Mouse (Mus musculus) limb, embryonic 15.5 days (tissue): ENCODE measurements around the gene Rai14. TPM values are rescaled to one million over a fixed set of nuclear protein-coding genes. Genes with fewer than 3 reads are reported as not detected.

Experiments used
- ATAC-seq: fragments of 200-750 bp; cut with Nextera tagmentation; 2 replicates; pipeline ENCODE4 v1.8.0; 2017; ENCODE audit warnings: low read depth, moderate TSS enrichment; ENCODE audit not compliant: insufficient number of reproducible peaks, low FRiP score, low TSS enrichment
- H3K27ac ChIP-seq: fragments of 300-500 bp; sonication (generic); 2 replicates; pipeline ENCODE4 v1.5.1; 2015; ENCODE audit warnings: moderate library complexity, mild to moderate bottlenecking, inconsistent platforms
- H3K27me3 ChIP-seq: fragments of 300-500 bp; sonication (generic); 2 replicates; pipeline ENCODE4 v1.6.1; 2015; ENCODE audit warnings: inconsistent platforms
- H3K36me3 ChIP-seq: fragments of 300-500 bp; sonication (generic); 2 replicates; pipeline ENCODE4 v1.6.1; 2015; ENCODE audit warnings: inconsistent platforms
- H3K4me1 ChIP-seq: fragments of 300-500 bp; sonication (generic); 2 replicates; pipeline ENCODE4 v1.6.1; 2015; ENCODE audit warnings: inconsistent platforms
- H3K4me2 ChIP-seq: fragments of 300-500 bp; sonication (generic); 2 replicates; pipeline ENCODE4 v1.6.1; 2015; ENCODE audit warnings: mild to moderate bottlenecking, inconsistent platforms
- H3K4me3 ChIP-seq: fragments of 300-500 bp; sonication (generic); 2 replicates; pipeline ENCODE4 v1.5.1; 2015; ENCODE audit warnings: mild to moderate bottlenecking, inconsistent platforms
- H3K9ac ChIP-seq: fragments of 300-500 bp; sonication (generic); 2 replicates; pipeline ENCODE4 v1.6.1; 2015; ENCODE audit warnings: inconsistent platforms
- H3K9me3 ChIP-seq: fragments of 300-500 bp; sonication (generic); 2 replicates; pipeline ENCODE4 v1.6.1; 2016; ENCODE audit warnings: inconsistent platforms
- WGBS: fragments of 180-500 bp; shearing (Covaris S2); methylation state at CpG from one replicate; pipeline ENCODE4 v1.1.7; 2015; 5-methylcytosine and 5-hydroxymethylcytosine counted together
- polyA plus RNA-seq: library from polyadenylated mRNA; unstranded; fragments of >200 nt; fragmentation: Nextera tagmentation; extraction: Ambion mirVana; gene quantifications from 2 replicates; pipeline ENCODE4 v1.2.1, GENCODE M21; 2015

Rai14 gene
- polyA plus RNA-seq, 1 experiment from 2014 or later, result 56.9 TPM

GRCm38 (mm10) chr15:10628131-10628979 is 86.1 kb downstream of the Rai14 start:
- H3K27ac ChIP-seq, result peak overlapping the region; percentile 86
- H3K27me3 ChIP-seq, result no peaks in the 10 kb centered on the region
- H3K4me3 ChIP-seq, result no peak overlapping the region
- H3K9ac ChIP-seq, result no peak overlapping the region
- H3K9me3 ChIP-seq, result no peaks in the 10 kb centered on the region
- ATAC-seq, result peak; percentile 77; the same call in 1 of the 2 replicates
- 19% methylated on average over 16 of the region's 16 CpGs for WGBS
- H3K4me2 ChIP-seq, result no peak overlapping the region; the same call in none of the 2 replicates
- H3K36me3 ChIP-seq, result peaks cover 11% of the 10 kb centered on the region; the same call in 1 of the 2 replicates
- peaks cover 56% of the 10 kb centered on the region for H3K4me1 ChIP-seq

- Histone ChIP-seq H3K36me3 (0 out of 2 replicates have a peak, but pooled peaks cover 6% of the 10 kb centered on the region), H3K4me1 (peaks cover 69% of the 10 kb centered on the region), H3K9me3 (no peaks in the 10 kb centered on the region), H3K27me3 (no peaks in the 10 kb centered on the region), H3K27ac (no peak overlapping the region), H3K9ac (no peak overlapping the region), H3K4me2 (no peak overlapping the region), H3K4me3 (no peak overlapping the region)
- 48% methylated on average over 10 of the region's 10 CpGs for WGBS
- no peak for ATAC-seq
These were observed 90.7 kb downstream of the Rai14 start for GRCm38 (mm10) chr15:10623571-10624227.

GRCm38 (mm10) chr15:10621194-10621593 is 93.2 kb downstream of the Rai14 start:
- 70% methylated on average over 8 of the region's 8 CpGs for WGBS
- Histone ChIP-seq H3K4me3 (no peak overlapping the region), H3K9me3 (no peaks in the 10 kb centered on the region), H3K4me2 (no peak overlapping the region), H3K4me1 (peaks cover 51% of the 10 kb centered on the region), H3K9ac (no peak overlapping the region), H3K36me3 (peaks cover 11% of the 10 kb centered on the region; the same call in 1 of the 2 replicates), H3K27me3 (no peaks in the 10 kb centered on the region), H3K27ac (peak overlapping the region; percentile 84)
- 0 out of 2 replicates have a peak, but pooled peaks have one; percentile 31 for ATAC-seq

DNA sequence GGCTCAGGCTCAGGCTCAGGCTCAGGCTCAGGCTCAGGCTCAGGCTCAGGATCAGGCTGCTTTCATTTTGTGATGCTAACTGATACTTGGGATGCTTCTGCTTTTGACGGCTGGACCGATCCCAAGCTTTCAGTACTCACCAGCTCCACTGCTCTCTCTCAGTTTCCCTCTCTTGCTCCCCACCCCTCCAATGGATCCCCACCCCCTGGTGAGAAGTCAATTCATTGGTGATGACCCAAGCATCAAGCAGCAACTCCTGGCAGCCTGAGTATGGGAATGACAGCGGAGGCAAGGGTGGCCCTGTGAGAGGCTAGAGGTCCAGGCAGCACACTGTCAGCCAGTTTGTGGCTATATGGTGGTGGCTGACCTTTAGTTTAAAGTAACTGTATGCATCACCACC is 94.7 kb downstream of the Rai14 start:
- no peak overlapping the region for H3K4me3 ChIP-seq
- no peaks in the 10 kb centered on the region for H3K9me3 ChIP-seq
- peaks cover 11% of the 10 kb centered on the region; the same call in 1 of the 2 replicates for H3K36me3 ChIP-seq
- no peak overlapping the region for H3K4me2 ChIP-seq
- no peaks in the 10 kb centered on the region for H3K27me3 ChIP-seq
- ATAC-seq, result no peak
- peak overlapping the region; percentile 84; the same call in 1 of the 2 replicates for H3K27ac ChIP-seq
- H3K4me1 ChIP-seq, result peaks cover 51% of the 10 kb centered on the region
- WGBS, result 94% methylated on average over 3 of the region's 3 CpGs
- H3K9ac ChIP-seq, result no peak overlapping the region

DNA sequence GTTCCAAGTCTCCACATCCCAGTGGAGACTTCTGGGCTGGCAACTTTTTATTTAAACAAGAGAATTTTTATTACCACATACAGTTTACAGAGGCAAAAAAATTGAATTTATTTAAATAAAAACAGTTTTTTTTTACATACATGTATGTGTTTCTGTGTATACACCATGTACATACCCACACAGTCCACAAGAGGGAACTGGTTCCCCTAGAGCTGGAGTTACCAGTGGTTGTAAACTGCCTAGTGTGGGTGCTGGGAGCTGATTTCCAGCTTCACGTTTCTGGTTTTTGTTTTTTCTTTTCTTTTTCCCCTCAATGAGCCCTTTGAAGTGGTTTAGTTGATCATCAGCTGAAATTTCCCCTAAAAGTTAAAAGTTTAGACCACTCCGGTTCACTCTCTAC is 96.1 kb downstream of the Rai14 start:
- no peak overlapping the region for H3K27ac ChIP-seq
- ATAC-seq, result no peak
- no peak overlapping the region for H3K4me3 ChIP-seq
- WGBS, result 93% methylated on average over 2 of the region's 2 CpGs
- H3K4me2 ChIP-seq, result no peak overlapping the region
- H3K9me3 ChIP-seq, result no peaks in the 10 kb centered on the region
- no peak overlapping the region for H3K9ac ChIP-seq
- H3K27me3 ChIP-seq, result no peaks in the 10 kb centered on the region
- peaks cover 49% of the 10 kb centered on the region for H3K4me1 ChIP-seq
- H3K36me3 ChIP-seq, result peaks cover 11% of the 10 kb centered on the region; the same call in 1 of the 2 replicates

DNA sequence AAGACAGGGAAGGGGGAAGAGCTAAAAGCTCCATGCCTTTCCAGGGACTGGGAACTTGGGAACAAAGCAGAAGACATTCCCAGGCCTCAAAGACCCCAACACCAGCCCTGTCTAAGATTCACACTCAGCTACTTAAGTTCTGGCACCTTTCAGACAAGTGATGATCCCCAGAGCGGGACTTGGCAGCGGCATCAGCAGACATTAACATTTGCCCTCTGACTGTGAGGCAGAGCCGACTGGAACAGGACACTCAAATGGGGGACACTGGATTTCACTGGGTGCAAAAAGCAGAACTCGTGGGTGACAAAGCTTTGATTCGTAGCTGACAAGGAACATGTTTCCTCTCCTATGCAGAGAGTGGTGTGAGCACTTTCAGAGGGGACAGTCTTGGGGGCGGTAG is 98.4 kb downstream of the Rai14 start:
- Histone ChIP-seq H3K4me2 (no peak overlapping the region), H3K9me3 (no peaks in the 10 kb centered on the region), H3K9ac (no peak overlapping the region), H3K27ac (peak overlapping the region; percentile 84), H3K36me3 (peaks cover 12% of the 10 kb centered on the region; the same call in 1 of the 2 replicates), H3K27me3 (no peaks in the 10 kb centered on the region), H3K4me3 (no peak overlapping the region), H3K4me1 (peaks cover 30% of the 10 kb centered on the region)
- ATAC-seq, result no peak
- WGBS, result 59% methylated on average over 6 of the region's 6 CpGs

- H3K4me1 ChIP-seq, result peaks cover 18% of the 10 kb centered on the region
- H3K9ac ChIP-seq, result no peak overlapping the region
- H3K4me3 ChIP-seq, result no peak overlapping the region
- H3K27ac ChIP-seq, result no peak overlapping the region
- H3K9me3 ChIP-seq, result no peaks in the 10 kb centered on the region
- H3K4me2 ChIP-seq, result no peak overlapping the region
- no peaks in the 10 kb centered on the region for H3K27me3 ChIP-seq
- WGBS, result 82% methylated on average over 9 of the region's 9 CpGs
- no peak for ATAC-seq
- H3K36me3 ChIP-seq, result peaks cover 14% of the 10 kb centered on the region
These were observed 103.4 kb downstream of the Rai14 start for GRCm38 (mm10) chr15:10611040-10611439.

- Histone ChIP-seq H3K4me3 (no peak overlapping the region), H3K4me2 (no peak overlapping the region), H3K27me3 (no peaks in the 10 kb centered on the region), H3K4me1 (peaks cover 8% of the 10 kb centered on the region), H3K27ac (peak overlapping the region; percentile 76), H3K36me3 (peaks cover 33% of the 10 kb centered on the region), H3K9ac (no peak overlapping the region), H3K9me3 (no peaks in the 10 kb centered on the region)
- 57% methylated on average over 4 of the region's 4 CpGs for WGBS
- no peak for ATAC-seq
These were observed 105.3 kb downstream of the Rai14 start for GRCm38 (mm10) chr15:10609107-10609506.

GRCm38 (mm10) chr15:10608508-10609098 is 105.8 kb downstream of the Rai14 start:
- Histone ChIP-seq H3K27ac (peak overlapping the region; percentile 76), H3K4me1 (peaks cover 8% of the 10 kb centered on the region), H3K27me3 (no peaks in the 10 kb centered on the region), H3K36me3 (peaks cover 38% of the 10 kb centered on the region), H3K9ac (no peak overlapping the region), H3K9me3 (no peaks in the 10 kb centered on the region), H3K4me3 (no peak overlapping the region), H3K4me2 (no peak overlapping the region)
- 30% methylated on average over 6 of the region's 6 CpGs for WGBS
- ATAC-seq, result 0 out of 2 replicates have a peak, but pooled peaks have one; percentile 33

DNA sequence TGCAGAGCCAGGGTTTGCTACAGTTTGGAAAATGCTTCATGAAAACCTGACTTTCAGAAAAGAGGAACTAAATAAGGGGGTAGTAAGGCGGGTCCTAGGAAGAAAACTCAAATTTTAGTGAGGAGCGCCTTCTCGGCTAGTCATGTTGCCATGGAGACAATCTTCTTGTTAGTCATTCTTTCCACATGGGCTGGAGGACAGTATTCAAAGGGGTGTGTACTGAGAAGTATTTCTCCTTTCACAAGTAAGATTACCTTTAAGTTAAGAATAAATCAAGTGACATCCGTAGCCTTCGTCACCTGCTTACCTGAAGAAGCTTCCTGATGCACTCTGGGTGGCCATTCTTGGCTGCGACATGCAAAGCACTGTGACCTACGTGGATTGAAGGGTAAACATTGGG is 115.0 kb downstream of the Rai14 start:
- Histone ChIP-seq H3K27ac (peak overlapping the region; percentile 76), H3K4me3 (no peak overlapping the region), H3K36me3 (peaks cover 8% of the 10 kb centered on the region), H3K27me3 (no peaks in the 10 kb centered on the region), H3K9ac (no peak overlapping the region), H3K4me1 (peaks cover 28% of the 10 kb centered on the region), H3K9me3 (no peaks in the 10 kb centered on the region), H3K4me2 (no peak overlapping the region)
- WGBS, result 67% methylated on average over 7 of the region's 7 CpGs
- no peak for ATAC-seq

GRCm38 (mm10) chr15:10598259-10599225 is 115.9 kb downstream of the Rai14 start:
- no peak for ATAC-seq
- Histone ChIP-seq H3K9me3 (no peaks in the 10 kb centered on the region), H3K27me3 (no peaks in the 10 kb centered on the region), H3K4me2 (no peak overlapping the region), H3K9ac (no peak overlapping the region), H3K4me1 (peaks cover 28% of the 10 kb centered on the region), H3K4me3 (no peak overlapping the region), H3K36me3 (no peaks in the 10 kb centered on the region), H3K27ac (peak overlapping the region; percentile 76)
- WGBS, result 31% methylated on average over 16 of the region's 16 CpGs
